Mouse (Mus musculus) myocyte (in vitro differentiated cells): Measurements from ENCODE around the gene Gucd1. TPM values are rescaled to one million over a fixed set of nuclear protein-coding genes. Genes with fewer than 3 reads are reported as not detected.
A peak's percentile ranks its signal among the peaks of the same experiment; 100 is the strongest.

Experiments
- H3K27me3 ChIP-seq: one replicate; pipeline ENCODE4 v1.6.1; 2011; ENCODE audit not compliant: control insufficient read depth, insufficient read depth, insufficient read length
- H3K36me3 ChIP-seq: one replicate; pipeline ENCODE4 v1.6.1; 2011; ENCODE audit not compliant: control insufficient read depth, insufficient read depth
- H3K4me2 ChIP-seq: one replicate; pipeline ENCODE4 v1.6.1; 2011; ENCODE audit warnings: low read depth, control low read depth
- H3K4me3 ChIP-seq: one replicate; pipeline ENCODE4 v1.5.1; 2011; ENCODE audit warnings: mild to moderate bottlenecking, control low read depth, moderate library complexity
- H3K79me2 ChIP-seq: one replicate; pipeline ENCODE4 v1.6.1; 2011; ENCODE audit not compliant: control insufficient read depth, insufficient read depth
- H3ac ChIP-seq: one replicate; pipeline ENCODE4 v1.6.1; 2011; ENCODE audit not compliant: control insufficient read depth, insufficient read length
- CEBPB ChIP-seq: IDR thresholded peaks from 2 replicates; pipeline ENCODE4 v1.6.1; 2011; ENCODE audit warnings: mild to moderate bottlenecking, moderate library complexity; ENCODE audit not compliant: poor library complexity, insufficient read depth, severe bottlenecking
- E2F4 ChIP-seq: IDR thresholded peaks from one replicate; pipeline ENCODE4 v1.6.1; 2011; ENCODE audit warnings: mild to moderate bottlenecking, control low read depth, moderate library complexity; ENCODE audit not compliant: insufficient read depth
- MAX ChIP-seq: IDR thresholded peaks from one replicate; pipeline ENCODE4 v1.6.1; 2011; ENCODE audit warnings: low read depth, mild to moderate bottlenecking, control low read depth
- MYOD1 ChIP-seq, 3 experiments: IDR thresholded peaks; one replicate each; pipeline ENCODE4 v1.6.1; 2011; ENCODE audit warnings: control low read depth in 2 of 3, low read depth in 2 of 3, mild to moderate bottlenecking in 2 of 3, moderate library complexity in 1 of 3; ENCODE audit not compliant: insufficient read length in 2 of 3, control insufficient read depth in 1 of 3
- MYOG ChIP-seq, 3 experiments: IDR thresholded peaks; one replicate each; pipeline ENCODE4 v1.6.1; 2011; ENCODE audit warnings: control low read depth in 2 of 3, low read depth in 2 of 3, mild to moderate bottlenecking in 2 of 3; ENCODE audit not compliant: insufficient read length in 2 of 3, control insufficient read depth in 1 of 3, insufficient read depth in 1 of 3
- POLR2A ChIP-seq: IDR thresholded peaks from one replicate; pipeline ENCODE4 v1.6.1; 2011; ENCODE audit warnings: low read depth, mild to moderate bottlenecking, control low read depth, moderate library complexity; ENCODE audit not compliant: insufficient read length
- POLR2AphosphoS2 ChIP-seq: IDR thresholded peaks from one replicate; pipeline ENCODE4 v1.6.1; 2011; ENCODE audit warnings: low read depth, control low read depth; ENCODE audit not compliant: insufficient read length
- REST ChIP-seq: IDR thresholded peaks from one replicate; pipeline ENCODE4 v1.6.1; 2011; ENCODE audit warnings: mild to moderate bottlenecking, control low read depth, moderate library complexity; ENCODE audit not compliant: insufficient read depth, insufficient read length
- SRF ChIP-seq: IDR thresholded peaks from one replicate; pipeline ENCODE4 v1.6.1; 2011; ENCODE audit warnings: low read depth; ENCODE audit not compliant: control insufficient read depth, insufficient read length
- TCF12 ChIP-seq: IDR thresholded peaks from one replicate; pipeline ENCODE4 v1.6.1; 2011; ENCODE audit warnings: mild to moderate bottlenecking, control low read depth; ENCODE audit not compliant: poor library complexity, insufficient read depth, severe bottlenecking
- TCF3 ChIP-seq: IDR thresholded peaks from one replicate; pipeline ENCODE4 v1.6.1; 2011; ENCODE audit warnings: low read depth, control low read depth; ENCODE audit not compliant: insufficient read length
- USF1 ChIP-seq: IDR thresholded peaks from one replicate; pipeline ENCODE4 v1.6.1; 2011; ENCODE audit warnings: low read depth, mild to moderate bottlenecking, control low read depth, moderate library complexity
- polyA plus RNA-seq: library from polyadenylated mRNA; unstranded; fragments of >200 nt; fragmentation: generic; extraction: Trizol; gene quantifications from one replicate; pipeline ENCODE4 v1.2.1, GENCODE M21; 2012; ENCODE audit warnings: missing spikeins

The Gucd1 gene
- polyA plus RNA-seq, 1 experiment, result 17.5 TPM

- Histone ChIP-seq H3K4me3 (no peak overlapping the region), H3K4me2 (no peak overlapping the region), H3K79me2 (no peaks in the 10 kb centered on the region), H3K27me3 (no peaks in the 10 kb centered on the region), H3ac (no peak overlapping the region), H3K36me3 (no peaks in the 10 kb centered on the region)
- TF ChIP-seq TCF12, result no peak
- TF ChIP-seq SRF, result no peak
- TF ChIP-seq CEBPB, result no peak
- no peak for TF ChIP-seq MAX
- no peak for TF ChIP-seq MYOG (IDR thresholded peaks at IDR 0.05; ENCODE audit: control insufficient read depth in 1 of 3, insufficient read depth in 1 of 3, insufficient read length in 2 of 3, low read depth in 2 of 3)
- no peak for TF ChIP-seq USF1
- no peak for TF ChIP-seq POLR2A
- no peak for TF ChIP-seq TCF3
- no peak for TF ChIP-seq POLR2AphosphoS2
- no peak for TF ChIP-seq E2F4
- TF ChIP-seq REST, result no peak
- no peak for TF ChIP-seq MYOD1 (IDR thresholded peaks at IDR 0.05; ENCODE audit: control insufficient read depth in 1 of 3, insufficient read length in 2 of 3, low read depth in 2 of 3)
These were observed 47.0 kb upstream of the Gucd1 start for GRCm38 (mm10) chr10:75564687-75565265.

- H3K27me3 ChIP-seq, result no peaks in the 10 kb centered on the region
- no peak for TF ChIP-seq TCF3
- no peaks in the 10 kb centered on the region for H3K79me2 ChIP-seq
- H3K36me3 ChIP-seq, result no peaks in the 10 kb centered on the region
- H3K4me2 ChIP-seq, result no peak overlapping the region
- no peak overlapping the region for H3K4me3 ChIP-seq
- no peak overlapping the region for H3ac ChIP-seq
These were observed 44.8 kb upstream of the Gucd1 start for GRCm38 (mm10) chr10:75562596-75562995.

- TF ChIP-seq SRF (no peak), POLR2A (no peak), CEBPB (no peak), USF1 (no peak), MYOD1 (IDR thresholded peaks at IDR 0.05; ENCODE audit: control insufficient read depth in 1 of 3, insufficient read length in 2 of 3, low read depth in 2 of 3) (no peak), MYOG (IDR thresholded peaks at IDR 0.05; ENCODE audit: control insufficient read depth in 1 of 3, insufficient read depth in 1 of 3, insufficient read length in 2 of 3, low read depth in 2 of 3) (no peak), POLR2AphosphoS2 (no peak), E2F4 (no peak), TCF12 (no peak), MAX (no peak), REST (no peak), TCF3 (no peak)
- Histone ChIP-seq H3K4me2 (peak within 1 kb of the TSS; percentile 72), H3K4me3 (peak within 1 kb of the TSS; percentile 8), H3ac (no peak within 1 kb of the TSS), H3K36me3 (no peaks in the 10 kb centered on the region), H3K27me3 (no peaks in the 10 kb centered on the region), H3K79me2 (no peaks in the 10 kb centered on the region)
These were observed 43.4 kb upstream of the Gucd1 start, which contains the start of gene Ggt1 for GRCm38 (mm10) chr10:75561071-75561654. Gene Ggt1 (plus strand): TSS chr10:75561604.

GRCm38 (mm10) chr10:75560549-75560899, 42.8 kb upstream of the Gucd1 start:
- no peak overlapping the region for H3ac ChIP-seq
- peak overlapping the region; percentile 8 for H3K4me3 ChIP-seq
- no peak for TF ChIP-seq MYOG (IDR thresholded peaks at IDR 0.05; ENCODE audit: control insufficient read depth in 1 of 3, insufficient read depth in 1 of 3, insufficient read length in 2 of 3, low read depth in 2 of 3)
- no peak for TF ChIP-seq TCF3
- no peak for TF ChIP-seq MYOD1 (IDR thresholded peaks at IDR 0.05; ENCODE audit: control insufficient read depth in 1 of 3, insufficient read length in 2 of 3, low read depth in 2 of 3)
- TF ChIP-seq E2F4, result no peak
- TF ChIP-seq POLR2A, result no peak
- TF ChIP-seq USF1, result no peak
- no peak for TF ChIP-seq POLR2AphosphoS2
- TF ChIP-seq TCF12, result no peak
- TF ChIP-seq SRF, result no peak
- no peaks in the 10 kb centered on the region for H3K36me3 ChIP-seq
- peak overlapping the region; percentile 72 for H3K4me2 ChIP-seq
- no peaks in the 10 kb centered on the region for H3K79me2 ChIP-seq
- H3K27me3 ChIP-seq, result no peaks in the 10 kb centered on the region
